Mouse (Mus musculus): ENCODE measurements around the gene Camk1d. TPM values are rescaled to one million over a fixed set of nuclear protein-coding genes. Genes with fewer than 3 reads are reported as not detected.

The Camk1d gene
- polyA plus RNA-seq, 1 experiment, result 58.0 TPM

GRCm38 (mm10) chr2:5296749-5297545 lies 417.4 kb downstream of the Camk1d start:
- 95% methylated on average over 11 of the region's 11 CpGs for WGBS

GRCm38 (mm10) chr2:5295098-5295497 lies 419.2 kb downstream of the Camk1d start:
- TF ChIP-seq CTCF (IDR thresholded peaks at IDR 0.05; ENCODE audit: insufficient read depth, low read depth, low read length), result no peak
- no peak for TF ChIP-seq POLR2A (IDR thresholded peaks at IDR 0.05; ENCODE audit: insufficient read depth, low read depth, low read length)
- Histone ChIP-seq H3K27ac (ENCODE audit: insufficient read depth, low read depth, low read length) (no peak overlapping the region), H3K4me1 (ENCODE audit: control insufficient read depth, insufficient read depth, low read length) (no peaks in the 10 kb centered on the region), H3K4me3 (ENCODE audit: insufficient read depth, low read depth, low read length) (no peak overlapping the region)

More at GRCm38 (mm10) chr2:5296749-5297545, 417.4 kb downstream of the Camk1d start:
- H3K4me3 ChIP-seq (ENCODE audit: insufficient read depth, low read depth, low read length), result no peak overlapping the region
- TF ChIP-seq POLR2A (IDR thresholded peaks at IDR 0.05; ENCODE audit: insufficient read depth, low read depth, low read length), result no peak
- no peak for TF ChIP-seq CTCF (IDR thresholded peaks at IDR 0.05; ENCODE audit: insufficient read depth, low read depth, low read length)
- no peaks in the 10 kb centered on the region for H3K4me1 ChIP-seq (ENCODE audit: control insufficient read depth, insufficient read depth, low read length)
- H3K27ac ChIP-seq (ENCODE audit: insufficient read depth, low read depth, low read length), result no peak overlapping the region

GRCm38 (mm10) chr2:5294451-5294850 lies 419.9 kb downstream of the Camk1d start:
- 78% methylated on average over 5 of the region's 5 CpGs for WGBS
- no peak overlapping the region for H3K4me3 ChIP-seq (ENCODE audit: insufficient read depth, low read depth, low read length)
- no peak overlapping the region for H3K27ac ChIP-seq (ENCODE audit: insufficient read depth, low read depth, low read length)
- no peaks in the 10 kb centered on the region for H3K4me1 ChIP-seq (ENCODE audit: control insufficient read depth, insufficient read depth, low read length)
- no peak for TF ChIP-seq POLR2A (IDR thresholded peaks at IDR 0.05; ENCODE audit: insufficient read depth, low read depth, low read length)
- TF ChIP-seq CTCF (IDR thresholded peaks at IDR 0.05; ENCODE audit: insufficient read depth, low read depth, low read length), result no peak

- TF ChIP-seq POLR2A (IDR thresholded peaks at IDR 0.05; ENCODE audit: insufficient read depth, low read depth, low read length) (no peak), CTCF (IDR thresholded peaks at IDR 0.05; ENCODE audit: insufficient read depth, low read depth, low read length) (no peak)
- Histone ChIP-seq H3K27ac (ENCODE audit: insufficient read depth, low read depth, low read length) (no peak overlapping the region), H3K4me1 (ENCODE audit: control insufficient read depth, insufficient read depth, low read length) (peaks cover 7% of the 10 kb centered on the region; the same call in 1 of the 2 replicates), H3K4me3 (ENCODE audit: insufficient read depth, low read depth, low read length) (no peak overlapping the region)
- WGBS, result 90% methylated on average over 4 of the region's 4 CpGs
These were observed 425.7 kb downstream of the Camk1d start for GRCm38 (mm10) chr2:5288593-5288992.

- peaks cover 7% of the 10 kb centered on the region; the same call in 1 of the 2 replicates for H3K4me1 ChIP-seq (ENCODE audit: control insufficient read depth, insufficient read depth, low read length)
- WGBS, result 84% methylated on average over 3 of the region's 3 CpGs
- no peak for TF ChIP-seq POLR2A (IDR thresholded peaks at IDR 0.05; ENCODE audit: insufficient read depth, low read depth, low read length)
- no peak for TF ChIP-seq CTCF (IDR thresholded peaks at IDR 0.05; ENCODE audit: insufficient read depth, low read depth, low read length)
- peak overlapping the region; percentile 75; the same call in 1 of the 2 replicates for H3K27ac ChIP-seq (ENCODE audit: insufficient read depth, low read depth, low read length)
- H3K4me3 ChIP-seq (ENCODE audit: insufficient read depth, low read depth, low read length), result no peak overlapping the region
These were observed 427.3 kb downstream of the Camk1d start for GRCm38 (mm10) chr2:5287044-5287380.

- Histone ChIP-seq H3K4me3 (ENCODE audit: insufficient read depth, low read depth, low read length) (no peak overlapping the region), H3K27ac (ENCODE audit: insufficient read depth, low read depth, low read length) (peak overlapping the region; percentile 75), H3K4me1 (ENCODE audit: control insufficient read depth, insufficient read depth, low read length) (peaks cover 7% of the 10 kb centered on the region; the same call in 1 of the 2 replicates)
- 43% methylated on average over 5 of the region's 5 CpGs for WGBS
- TF ChIP-seq CTCF (IDR thresholded peaks at IDR 0.05; ENCODE audit: insufficient read depth, low read depth, low read length) (no peak), POLR2A (IDR thresholded peaks at IDR 0.05; ENCODE audit: insufficient read depth, low read depth, low read length) (no peak)
These were observed 427.9 kb downstream of the Camk1d start for GRCm38 (mm10) chr2:5286189-5287043.

- Histone ChIP-seq H3K4me3 (ENCODE audit: insufficient read depth, low read depth, low read length) (no peak overlapping the region), H3K4me1 (ENCODE audit: control insufficient read depth, insufficient read depth, low read length) (peaks cover 7% of the 10 kb centered on the region; the same call in 1 of the 2 replicates), H3K27ac (ENCODE audit: insufficient read depth, low read depth, low read length) (no peak overlapping the region)
- WGBS, result 77% methylated on average over 5 of the region's 5 CpGs
- TF ChIP-seq POLR2A (IDR thresholded peaks at IDR 0.05; ENCODE audit: insufficient read depth, low read depth, low read length), result no peak
- TF ChIP-seq CTCF (IDR thresholded peaks at IDR 0.05; ENCODE audit: insufficient read depth, low read depth, low read length), result no peak
These were observed 430.0 kb downstream of the Camk1d start for GRCm38 (mm10) chr2:5284351-5284750.

- TF ChIP-seq POLR2A (IDR thresholded peaks at IDR 0.05; ENCODE audit: insufficient read depth, low read depth, low read length) (no peak), CTCF (IDR thresholded peaks at IDR 0.05; ENCODE audit: insufficient read depth, low read depth, low read length) (no peak)
- WGBS, result 73% methylated on average over 4 of the region's 4 CpGs
- no peak overlapping the region for H3K4me3 ChIP-seq (ENCODE audit: insufficient read depth, low read depth, low read length)
- H3K4me1 ChIP-seq (ENCODE audit: control insufficient read depth, insufficient read depth, low read length), result peaks cover 3% of the 10 kb centered on the region; the same call in 1 of the 2 replicates
- H3K27ac ChIP-seq (ENCODE audit: insufficient read depth, low read depth, low read length), result no peak overlapping the region
These were observed 431.7 kb downstream of the Camk1d start for GRCm38 (mm10) chr2:5282623-5283022.

GRCm38 (mm10) chr2:5267980-5268379 lies 446.3 kb downstream of the Camk1d start:
- no peaks in the 10 kb centered on the region for H3K4me1 ChIP-seq (ENCODE audit: control insufficient read depth, insufficient read depth, low read length)
- WGBS, result 87% methylated on average over 2 of the region's 2 CpGs
- H3K27ac ChIP-seq (ENCODE audit: insufficient read depth, low read depth, low read length), result no peak overlapping the region
- TF ChIP-seq POLR2A (IDR thresholded peaks at IDR 0.05; ENCODE audit: insufficient read depth, low read depth, low read length) (no peak), CTCF (IDR thresholded peaks at IDR 0.05; ENCODE audit: insufficient read depth, low read depth, low read length) (no peak)
- no peak overlapping the region for H3K4me3 ChIP-seq (ENCODE audit: insufficient read depth, low read depth, low read length)
